In genomic region chr9:16497361-16497760, GRCm38 (mm10) we compare ENCODE assay signal across 36 mouse cellular contexts. TPM values are rescaled to one million over a fixed set of nuclear protein-coding genes. Genes with fewer than 3 reads are reported as not detected.
"Had no signal": no experiment of that assay in that cellular context is flagged by ENCODE, and none has a peak within 500 bp of the region (broad histone marks: within the 10 kb centered on the region; RNA-seq: fewer than 3 reads in every experiment).

No protein-coding gene starts in this region.

- H3K9me3 ChIP-seq: heart, embryonic 10.5 days; heart, embryonic 12.5 days; heart, embryonic 13.5 days; heart, embryonic 15.5 days; hindbrain, embryonic 10.5 days; hindbrain, embryonic 12.5 days; hindbrain, embryonic 13.5 days; hindbrain, embryonic 15.5 days; intestine, embryonic 15.5 days; kidney, embryonic 15.5 days had no signal

- H3K4me3 ChIP-seq: heart, embryonic 10.5 days; heart, embryonic 12.5 days; heart, embryonic 13.5 days; heart, embryonic 15.5 days; hindbrain, embryonic 10.5 days; hindbrain, embryonic 12.5 days; hindbrain, embryonic 13.5 days; hindbrain, embryonic 15.5 days; intestine, embryonic 15.5 days; kidney, embryonic 15.5 days; layer of hippocampus, adult 2 months had no signal

- H3K36me3 ChIP-seq: heart, embryonic 10.5 days; heart, embryonic 12.5 days; heart, embryonic 13.5 days; heart, embryonic 15.5 days; hindbrain, embryonic 10.5 days; hindbrain, embryonic 12.5 days; hindbrain, embryonic 13.5 days; hindbrain, embryonic 15.5 days; intestine, embryonic 15.5 days; kidney, embryonic 15.5 days had no signal

- H3K9ac ChIP-seq: heart, embryonic 12.5 days; heart, embryonic 13.5 days; heart, embryonic 15.5 days; hindbrain, embryonic 12.5 days; hindbrain, embryonic 14.5 days; hindbrain, embryonic 15.5 days; intestine, embryonic 15.5 days; kidney, embryonic 15.5 days had no signal

- H3K27me3 ChIP-seq: hindbrain, embryonic 12.5 days; hindbrain, embryonic 13.5 days; hindbrain, embryonic 15.5 days had no signal

- H3K27ac ChIP-seq: heart, embryonic 10.5 days; heart, embryonic 13.5 days; heart, embryonic 15.5 days; hindbrain, embryonic 12.5 days; hindbrain, embryonic 13.5 days; hindbrain, embryonic 14.5 days; hindbrain, embryonic 15.5 days; hindbrain, postnatal 0 days; intestine, embryonic 15.5 days; kidney, embryonic 15.5 days; kidney, postnatal 0 days; layer of hippocampus, adult 2 months had no signal

- ATAC-seq: hindbrain, embryonic 16.5 days; hindbrain, postnatal 0 days; inflammation-experienced regulatory T-cells, adult 6 months; intestine, embryonic 15.5 days; intestine, embryonic 16.5 days; intestine, postnatal 0 days had no signal

- H3K4me2 ChIP-seq: heart, embryonic 11.5 days; heart, embryonic 12.5 days; heart, embryonic 13.5 days; heart, embryonic 15.5 days; hindbrain, embryonic 12.5 days; intestine, embryonic 15.5 days; kidney, embryonic 15.5 days had no signal

- DNase-seq: heart, postnatal 10 days; heart, postnatal 14 days; heart, postnatal 36 days; heart, postnatal 4 days; kidney, adult 11 months; kidney, adult 18-20 months; kidney, adult 2 months; kidney, adult 8-10 months; kidney, adult 9 months; kidney, postnatal 10 days; kidney, postnatal 14 days; kidney, postnatal 25 days; kidney, postnatal 36 days; kidney, postnatal 4 days; layer of hippocampus, adult 9-11 months; layer of hippocampus, postnatal 36 days had no signal

RNA-seq across cellular contexts. Expression of gene Fat3, which starts 3.7 kb away (rescaled TPM):
- total RNA-seq: hematopoietic stem cell, adult 5-6 weeks had no signal
